Mouse (Mus musculus): ENCODE measurements around the gene Slc16a7. TPM values are rescaled to one million over a fixed set of nuclear protein-coding genes. Genes with fewer than 3 reads are reported as not detected.

The Slc16a7 gene
- total RNA-seq, 2 experiments from 2014 or later: 57.3 to 64.4 TPM

DNA sequence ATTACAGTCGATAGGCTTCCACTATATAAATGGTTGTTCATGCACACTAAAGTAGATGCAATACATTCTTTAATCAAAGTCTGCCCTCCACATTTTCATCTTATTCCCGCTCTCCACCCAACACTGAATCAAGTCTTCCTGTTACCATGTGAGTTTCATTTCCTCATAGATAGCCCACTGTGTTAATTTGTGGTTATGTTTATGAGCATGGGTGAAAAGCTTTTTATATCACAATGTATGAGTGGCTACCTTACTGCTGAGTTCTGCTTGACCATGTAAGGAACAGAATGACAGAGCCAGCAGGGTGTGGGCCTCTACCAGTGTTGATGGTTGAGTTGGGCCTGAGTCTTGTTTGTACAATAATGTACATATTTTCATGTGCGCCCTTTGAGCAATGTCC is 175.5 kb downstream of the Slc16a7 start:
- DNase-seq (ENCODE audit: low spot score in 2 of 2): no peak

DNA sequence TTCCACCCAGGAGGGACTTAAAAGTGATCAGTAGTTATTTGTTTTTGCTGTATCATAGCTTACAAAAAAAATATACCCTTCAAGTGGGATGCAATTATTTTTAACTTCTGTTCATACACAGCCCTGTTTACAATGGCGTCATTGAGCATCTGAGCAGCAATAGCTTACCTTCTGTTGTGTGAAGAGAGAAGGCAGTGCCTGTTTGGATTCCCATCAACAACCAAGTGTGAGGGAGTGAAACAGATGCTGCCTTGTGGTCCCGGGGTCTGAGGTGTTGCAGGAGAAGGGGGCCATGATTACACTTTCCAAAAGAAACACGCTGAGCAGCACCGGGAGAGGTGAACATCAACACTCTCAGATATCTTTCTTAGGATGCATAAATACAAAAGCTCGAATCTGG is 201.7 kb downstream of the Slc16a7 start:
- DNase-seq (ENCODE audit: low spot score in 2 of 2): peak in 1 of 2 experiments; percentile 29

- DNase-seq (ENCODE audit: low spot score in 2 of 2): no peak
Measured at GRCm38 (mm10) chr10:125185387-125185786, 203.9 kb downstream of the Slc16a7 start.

GRCm38 (mm10) chr10:125184146-125184545 is 205.1 kb downstream of the Slc16a7 start:
- no peak for DNase-seq (ENCODE audit: low spot score in 2 of 2)

- no peak for DNase-seq (ENCODE audit: low spot score in 2 of 2)
Measured at GRCm38 (mm10) chr10:125182545-125182944, 206.7 kb downstream of the Slc16a7 start.

DNA sequence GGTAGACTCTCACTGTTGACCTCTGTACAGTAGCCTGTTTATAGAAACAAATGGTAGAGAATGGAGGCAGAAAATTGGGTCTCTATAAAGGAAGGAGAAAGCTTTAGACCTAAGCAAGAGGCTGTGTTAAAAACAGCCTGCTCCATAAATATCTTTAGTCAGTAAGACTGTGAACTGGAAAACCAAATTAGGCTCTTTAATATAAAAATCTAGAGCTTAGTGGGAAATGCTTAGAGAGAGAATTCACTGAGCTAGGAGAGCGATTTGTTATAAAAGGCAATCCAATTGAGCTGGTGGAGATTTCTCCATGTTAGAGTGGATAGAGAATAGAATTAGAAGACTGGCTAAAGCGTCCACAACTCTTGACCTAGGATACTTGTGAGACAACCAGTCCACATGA is 211.5 kb downstream of the Slc16a7 start:
- no peak for DNase-seq (ENCODE audit: low spot score in 2 of 2)

GRCm38 (mm10) chr10:125175013-125175650 is 214.1 kb downstream of the Slc16a7 start:
- no peak for DNase-seq (ENCODE audit: low spot score in 2 of 2)

- no peak for DNase-seq (ENCODE audit: low spot score in 2 of 2)
Measured at GRCm38 (mm10) chr10:125171625-125172024, 217.6 kb downstream of the Slc16a7 start.

- DNase-seq (ENCODE audit: low spot score in 2 of 2): no peak
Measured at GRCm38 (mm10) chr10:125171154-125171553, 218.1 kb downstream of the Slc16a7 start.
